Mouse (Mus musculus): Measurements from ENCODE around the gene Clrn3. TPM values are rescaled to one million over a fixed set of nuclear protein-coding genes. Genes with fewer than 3 reads are reported as not detected.
A peak's percentile ranks its signal among the peaks of the same experiment; 100 is the strongest.
"Not testable (repeated sequence)": the region's sequence is repeated elsewhere in the genome, so short reads cannot be mapped to it uniquely, and the experiment has no call there.

Clrn3 gene
- total RNA-seq, 1 experiment from 2014 or later = not detected

DNA sequence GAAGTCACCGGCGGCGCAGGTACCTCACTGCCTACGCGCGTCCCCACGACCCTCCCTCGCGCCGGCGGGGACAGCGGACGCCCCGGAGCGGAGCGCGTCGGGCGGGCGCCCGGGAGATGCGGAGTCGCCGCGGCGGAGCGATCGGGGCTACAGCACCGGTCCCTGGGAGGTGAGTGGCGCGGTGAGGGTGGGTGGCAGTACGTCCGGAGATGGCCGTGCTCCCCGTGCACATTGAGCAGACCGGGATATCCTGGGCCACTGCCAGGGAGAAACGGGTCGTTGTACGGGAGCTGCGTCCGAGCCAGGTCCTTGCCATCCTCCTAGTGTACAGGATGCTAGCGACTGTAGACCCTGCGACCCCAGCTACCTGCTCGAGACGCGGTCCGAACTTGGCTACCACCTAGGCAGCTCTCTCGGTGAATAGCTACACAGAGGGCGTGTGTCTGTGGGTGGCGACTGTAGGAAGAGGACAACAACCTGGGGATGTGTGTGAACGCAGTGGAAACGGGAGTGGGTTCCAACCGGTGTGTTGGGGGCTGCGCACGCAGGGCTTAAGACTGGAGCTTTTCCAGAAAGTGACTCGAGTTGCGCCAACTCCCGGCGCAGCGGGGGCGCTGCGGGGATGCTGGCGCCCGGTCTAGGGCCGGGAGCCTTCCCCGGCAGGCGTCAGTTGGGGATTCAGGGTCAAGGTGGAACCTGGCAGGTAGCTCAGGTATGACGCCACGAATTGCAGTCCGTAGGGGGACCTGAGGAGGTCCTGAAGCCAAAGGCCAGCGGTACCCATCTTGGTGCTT, 9.7 kb upstream of the Clrn3 start:
- ATAC-seq (replicated peaks; ENCODE audit: low read depth, poor library complexity, severe bottlenecking) = no peak

DNA sequence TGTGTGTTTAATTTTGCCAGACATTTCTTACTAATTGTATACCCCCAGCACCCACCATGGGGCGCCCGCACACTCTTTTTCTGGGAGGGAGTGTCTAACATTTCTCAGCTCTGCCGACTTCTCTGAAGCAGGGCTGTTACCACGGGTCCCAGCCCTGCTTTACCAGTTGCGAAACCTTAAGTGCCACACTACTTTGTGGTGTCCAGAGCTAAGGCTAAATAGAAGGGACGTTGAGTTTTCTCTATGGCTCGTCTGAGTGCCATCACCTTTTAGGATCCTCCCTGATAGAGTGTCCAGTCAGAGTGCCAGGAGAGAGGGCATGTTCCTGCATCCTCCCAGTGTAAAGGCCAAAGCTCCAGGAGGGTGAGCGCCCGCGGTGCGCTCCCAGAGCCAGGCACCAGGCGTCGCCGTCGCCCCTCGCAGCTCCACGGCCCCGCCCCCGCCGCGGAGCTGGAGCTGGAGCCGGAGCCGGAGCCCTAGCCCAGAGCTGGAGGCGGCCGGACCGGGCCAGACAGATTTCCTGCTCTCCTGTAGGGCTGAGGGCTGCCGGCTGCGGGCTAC, 9.0 kb upstream of the Clrn3 start, which contains the start of gene Ptpre:
Gene Ptpre (plus strand): TSS at position 141 of the 561 bp plus-strand sequence.
- ATAC-seq (replicated peaks; ENCODE audit: low read depth, poor library complexity, severe bottlenecking) = peak; percentile 80

DNA sequence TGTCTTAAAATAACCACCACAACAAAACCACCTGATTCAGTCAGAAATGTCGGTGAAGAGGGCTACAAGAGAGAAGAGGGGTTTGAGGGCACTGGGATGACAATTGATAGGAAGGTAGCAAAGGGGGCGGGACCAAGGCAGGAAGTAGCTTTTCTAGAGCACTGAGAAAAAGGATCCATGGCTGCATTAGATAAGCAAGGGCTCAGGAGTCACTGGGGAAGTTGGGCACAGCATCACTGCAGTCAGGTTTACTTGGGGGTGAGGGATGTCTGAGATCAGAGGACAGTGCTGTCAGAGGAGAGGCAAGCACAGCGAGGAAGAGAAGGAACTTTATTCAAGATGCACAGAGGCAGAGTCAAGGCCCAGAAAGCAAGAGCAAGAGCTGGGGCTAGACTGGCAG, 7.5 kb upstream of the Clrn3 start:
- peak; percentile 42 for ATAC-seq (replicated peaks; ENCODE audit: low read depth, poor library complexity, severe bottlenecking)

DNA sequence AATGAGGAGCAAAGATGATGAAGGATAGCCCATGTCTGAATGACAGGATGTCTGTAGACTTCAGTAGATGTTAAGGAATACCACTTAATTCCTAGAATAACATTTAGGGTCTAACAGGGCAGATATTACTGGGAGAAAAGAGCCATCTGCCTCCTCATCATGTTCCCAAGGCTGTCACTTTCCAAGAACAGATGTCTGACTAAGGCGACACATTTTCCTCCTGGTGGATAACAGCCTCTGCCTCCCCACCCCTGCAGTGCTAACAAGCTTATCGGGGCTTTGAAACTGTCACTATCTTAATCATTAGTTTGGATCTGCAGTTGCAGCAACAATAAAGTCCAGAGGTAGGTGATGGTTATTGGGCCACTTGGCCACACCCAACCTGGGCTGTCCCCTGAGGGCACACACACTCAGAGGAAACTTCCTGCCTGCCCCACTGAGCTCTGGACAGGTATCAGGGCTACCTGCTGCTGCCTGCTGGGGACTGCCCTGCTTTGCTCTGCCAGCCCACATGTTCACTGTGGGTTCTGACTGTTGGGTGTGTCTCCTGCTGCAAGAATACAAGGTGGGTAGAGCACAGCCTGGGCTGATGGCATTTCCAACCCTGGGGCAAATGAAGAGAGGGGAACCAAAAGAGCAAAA, 6.2 kb upstream of the Clrn3 start:
- no peak for ATAC-seq (replicated peaks; ENCODE audit: low read depth, poor library complexity, severe bottlenecking)

DNA sequence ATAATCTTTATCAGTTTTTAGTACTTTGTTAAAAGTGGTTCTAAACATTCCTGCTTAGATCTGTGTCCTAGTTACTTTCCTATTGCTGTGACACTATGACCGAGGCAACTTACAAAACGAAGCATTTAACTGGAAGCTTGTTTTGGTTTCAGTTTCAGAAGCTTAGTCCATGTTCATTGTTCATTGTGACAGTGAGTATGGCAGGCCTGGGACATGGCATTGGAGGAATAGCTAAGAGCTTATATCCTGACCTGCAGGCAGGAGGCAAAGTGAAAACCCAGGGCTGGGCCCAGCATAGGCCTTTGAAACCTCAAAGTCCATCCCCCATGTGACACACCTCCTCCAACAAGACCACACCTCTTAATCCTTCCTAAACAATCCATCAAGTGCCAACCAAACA, 614 bp upstream of the Clrn3 start:
- no peak for ATAC-seq (replicated peaks; ENCODE audit: low read depth, poor library complexity, severe bottlenecking)

DNA sequence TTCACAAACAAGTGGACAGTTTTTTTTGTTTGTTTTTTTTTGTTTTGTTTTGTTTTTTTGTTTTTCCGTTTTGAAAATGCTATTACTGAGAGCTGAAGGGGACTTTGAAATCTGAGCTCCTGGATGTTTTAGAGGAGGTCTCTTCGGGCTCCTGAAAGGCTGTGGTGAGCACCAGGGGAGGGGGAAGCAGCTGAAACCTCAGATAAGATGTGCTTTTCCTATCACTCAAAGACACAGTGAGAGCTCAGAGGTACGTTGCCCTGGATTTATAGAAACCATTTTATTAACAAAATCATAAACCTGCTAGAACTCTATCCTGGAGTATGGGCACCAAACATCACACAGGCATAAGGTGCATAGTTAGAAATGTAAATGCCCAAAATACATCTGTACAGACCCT, 1.3 kb downstream of the Clrn3 start:
- peak; percentile 87 for ATAC-seq (replicated peaks; ENCODE audit: low read depth, poor library complexity, severe bottlenecking)

DNA sequence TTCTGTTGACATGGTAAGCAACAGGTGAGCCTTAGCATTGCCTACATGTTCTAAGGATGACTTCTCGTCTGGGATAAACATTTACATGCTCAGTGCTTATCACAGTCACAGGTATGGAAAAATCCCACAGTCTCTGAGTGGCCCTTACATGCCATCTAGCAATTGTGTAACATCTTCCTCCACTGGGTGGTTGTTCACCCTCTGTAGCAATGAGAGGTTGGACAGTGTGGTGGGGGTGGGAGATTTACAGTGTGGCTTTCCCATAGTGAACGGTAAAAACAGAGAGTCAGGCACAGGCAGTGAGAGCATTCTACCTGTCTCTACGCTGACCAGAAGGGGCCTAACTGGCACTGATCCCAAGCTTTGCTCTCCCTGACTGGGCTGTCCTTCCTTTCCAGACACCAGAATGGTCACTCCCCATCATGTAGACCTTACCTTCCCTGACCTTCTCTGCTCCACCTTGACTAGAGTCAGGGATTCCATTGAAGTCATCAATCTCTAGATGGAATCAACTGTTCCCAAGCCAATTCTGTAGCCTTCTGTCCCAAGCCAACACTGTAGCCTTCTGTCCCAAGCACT, 1.8 kb downstream of the Clrn3 start:
- peak; percentile 31; the same call in 1 of the 2 replicates for ATAC-seq (replicated peaks; ENCODE audit: low read depth, poor library complexity, severe bottlenecking)

DNA sequence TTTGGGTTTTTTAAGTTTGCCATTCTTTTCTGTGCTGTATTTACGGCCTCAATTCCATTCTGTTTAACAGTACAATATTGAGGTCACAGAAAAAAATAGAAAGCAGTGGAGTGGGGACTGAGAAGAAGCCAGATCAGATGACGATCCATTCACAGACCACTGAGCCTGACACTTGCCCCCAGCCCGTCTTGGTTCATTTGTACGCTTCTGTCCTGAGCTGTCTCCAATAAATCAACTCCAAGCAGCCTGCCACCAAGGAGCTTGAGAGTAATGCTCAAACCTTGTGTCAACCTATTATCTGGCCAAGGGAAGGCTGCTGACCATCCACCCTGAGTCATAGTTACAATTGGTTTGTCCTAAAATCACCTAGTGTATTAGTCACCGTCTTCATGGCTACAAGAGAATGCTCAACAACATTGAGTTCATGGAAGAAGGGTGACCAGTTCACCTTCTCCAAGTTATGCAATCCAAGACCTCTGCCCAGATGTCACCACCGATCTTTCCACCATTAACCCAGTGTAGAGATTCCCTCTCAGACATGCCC, 4.0 kb downstream of the Clrn3 start:
- ATAC-seq (replicated peaks; ENCODE audit: low read depth, poor library complexity, severe bottlenecking) = no peak

DNA sequence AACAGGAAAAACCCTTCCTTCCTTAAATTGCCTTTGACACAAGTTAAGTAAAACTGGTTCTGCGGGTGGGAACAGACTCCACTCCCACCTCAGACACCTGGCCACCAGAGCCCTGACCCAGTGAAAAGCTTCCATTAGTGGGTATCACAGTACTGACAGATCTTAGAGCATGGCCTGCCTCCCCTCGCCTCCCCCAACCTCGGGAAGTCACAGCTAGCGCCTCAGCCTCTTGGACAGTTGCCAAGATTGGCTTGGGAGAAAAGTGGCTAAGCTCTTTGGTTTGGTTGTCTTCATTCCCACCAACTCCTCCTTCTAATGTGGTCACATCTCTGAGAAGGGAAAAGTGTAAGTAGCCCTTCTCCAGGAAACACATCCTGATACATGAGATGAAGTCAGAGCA, 4.5 kb downstream of the Clrn3 start:
- 0 out of 2 replicates have a peak, but pooled peaks have one; percentile 17 for ATAC-seq (replicated peaks; ENCODE audit: low read depth, poor library complexity, severe bottlenecking)

DNA sequence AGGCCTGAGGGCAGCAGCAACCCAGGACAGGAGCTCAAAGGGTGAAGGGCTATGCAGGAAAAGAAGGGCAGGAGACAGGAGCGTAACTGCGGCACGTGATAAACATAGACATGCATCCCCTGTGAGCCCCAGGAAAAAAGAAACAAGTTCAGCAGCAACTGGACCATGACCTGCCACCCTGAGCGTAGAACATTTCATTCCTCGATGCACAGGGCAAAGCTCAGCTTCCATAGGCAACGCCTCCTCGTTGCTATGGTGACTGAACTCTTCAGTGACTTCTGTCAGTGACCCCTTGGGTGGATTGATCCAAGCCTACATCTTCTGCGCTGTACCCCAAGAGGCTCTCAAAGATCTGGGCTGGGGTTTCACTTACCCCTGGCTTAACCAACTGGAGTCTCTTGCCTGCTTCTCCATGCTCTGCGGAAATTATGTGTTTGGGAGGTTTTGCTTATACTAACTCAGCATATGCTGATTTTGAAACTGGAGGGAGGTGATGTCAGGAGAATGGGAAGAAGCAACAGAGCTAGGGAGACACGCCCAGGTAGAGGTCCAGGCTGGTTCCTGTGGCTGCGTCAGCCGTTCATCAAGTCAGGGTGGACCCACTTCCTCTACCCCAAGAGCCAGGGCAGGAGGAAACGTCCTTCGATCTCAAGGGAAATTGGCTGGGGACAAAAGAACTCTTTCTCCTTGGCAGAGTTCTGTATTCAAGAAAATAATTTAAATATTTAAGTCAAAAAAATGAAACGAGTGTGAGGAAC, 6.5 kb downstream of the Clrn3 start:
- ATAC-seq (replicated peaks; ENCODE audit: low read depth, poor library complexity, severe bottlenecking) = peak; percentile 53

DNA sequence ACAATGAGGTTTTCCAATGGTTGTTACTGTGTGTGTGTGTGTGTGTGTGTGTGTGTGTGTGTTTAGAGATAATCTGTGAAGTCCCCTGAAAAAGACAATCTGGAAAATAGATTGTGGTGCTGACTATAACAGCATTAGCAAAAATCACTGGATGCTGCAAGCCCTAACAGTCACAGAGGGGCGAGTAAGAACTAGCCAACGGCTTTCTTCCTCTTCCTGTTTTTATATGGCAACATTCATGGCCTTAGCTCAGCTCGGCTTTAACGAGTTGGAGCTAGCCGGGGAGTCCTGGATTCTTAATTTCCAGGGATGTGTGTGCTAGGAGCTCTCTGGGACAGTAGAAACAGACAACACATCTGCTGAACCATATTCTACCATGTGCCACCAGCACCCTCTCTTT, 8.2 kb downstream of the Clrn3 start:
- peak; percentile 43; the same call in 1 of the 2 replicates for ATAC-seq (replicated peaks; ENCODE audit: low read depth, poor library complexity, severe bottlenecking)

DNA sequence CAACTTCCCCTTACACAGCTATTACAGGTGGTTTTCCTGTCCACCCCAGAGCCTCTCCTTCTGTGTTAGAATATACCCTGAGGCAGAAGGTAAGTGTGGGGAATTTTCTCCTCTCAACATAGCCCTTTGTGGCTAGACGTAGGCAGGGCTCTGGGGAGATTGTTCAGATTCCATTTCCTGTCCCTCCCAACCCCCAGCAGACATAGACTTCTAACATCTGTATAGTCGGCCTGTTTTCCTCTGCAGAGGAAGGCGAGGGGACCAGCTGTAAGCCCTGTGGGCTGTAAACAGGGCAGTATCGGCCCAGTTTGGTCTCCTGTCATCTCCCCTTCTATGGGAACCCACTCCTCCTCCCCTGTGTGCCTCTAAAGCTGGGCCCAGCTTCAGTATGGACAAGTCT, 11.3 kb downstream of the Clrn3 start:
- peak; percentile 36 for ATAC-seq (replicated peaks; ENCODE audit: low read depth, poor library complexity, severe bottlenecking)

DNA sequence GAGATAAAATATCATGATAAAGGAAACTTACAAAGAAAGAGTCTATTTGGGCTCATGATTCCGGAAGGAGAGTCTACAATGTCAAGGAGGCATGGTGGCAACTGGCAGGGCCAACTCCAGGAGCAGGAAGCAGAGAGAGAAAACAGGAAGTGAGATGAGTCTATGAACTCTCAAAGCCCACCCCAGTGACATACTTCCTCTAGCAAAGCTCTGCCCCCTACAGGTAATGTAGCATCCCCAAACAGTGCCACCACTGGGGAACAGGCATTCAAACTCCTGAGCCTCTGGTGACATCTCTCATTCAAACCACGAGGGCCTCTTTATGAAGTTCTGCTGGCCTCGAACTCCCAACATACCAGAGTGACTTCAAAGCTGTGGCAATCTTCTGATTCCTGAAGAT, 16.7 kb downstream of the Clrn3 start:
- 0 out of 2 replicates have a peak, but pooled peaks have one; percentile 22 for ATAC-seq (replicated peaks; ENCODE audit: low read depth, poor library complexity, severe bottlenecking)

DNA sequence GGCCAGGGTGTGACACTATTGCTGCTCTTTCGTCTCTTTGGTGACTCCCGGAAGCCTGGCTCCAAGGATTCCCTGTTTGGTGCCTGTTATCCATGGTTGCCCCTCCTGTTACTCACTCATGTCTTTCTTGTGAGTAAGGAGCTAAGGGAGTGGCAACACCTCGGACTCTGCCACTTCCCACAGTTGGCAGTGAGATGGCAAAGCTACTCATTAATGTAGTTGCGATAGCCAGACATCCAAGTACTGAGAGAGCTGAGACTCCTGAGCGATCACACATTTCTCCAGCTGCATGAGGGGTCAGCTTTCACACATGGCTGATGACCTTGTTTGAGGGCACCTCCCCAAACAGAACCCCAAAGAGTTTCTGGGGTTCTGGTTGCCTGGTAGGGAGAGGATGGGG, 18.0 kb downstream of the Clrn3 start:
- ATAC-seq (replicated peaks; ENCODE audit: low read depth, poor library complexity, severe bottlenecking) = no peak

DNA sequence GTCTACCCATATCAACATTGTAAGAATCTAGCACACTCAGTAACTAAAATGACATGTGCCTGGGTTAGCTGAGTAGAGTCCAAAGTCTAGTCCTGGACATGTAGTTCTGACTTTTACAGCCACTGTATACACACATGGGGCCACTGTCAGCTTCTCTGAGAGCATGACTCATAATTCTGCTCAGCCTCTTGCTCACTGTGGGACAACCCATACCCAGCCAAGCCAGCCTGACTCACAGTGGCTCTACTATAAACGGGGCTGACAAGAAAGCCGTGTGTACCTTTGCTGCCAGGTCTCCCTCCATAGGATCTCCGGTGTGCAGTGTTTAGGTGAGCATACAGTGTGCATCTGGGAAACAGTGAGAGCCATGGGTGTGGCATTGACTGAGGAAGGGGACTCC, 19.2 kb downstream of the Clrn3 start:
- no peak for ATAC-seq (replicated peaks; ENCODE audit: low read depth, poor library complexity, severe bottlenecking)

DNA sequence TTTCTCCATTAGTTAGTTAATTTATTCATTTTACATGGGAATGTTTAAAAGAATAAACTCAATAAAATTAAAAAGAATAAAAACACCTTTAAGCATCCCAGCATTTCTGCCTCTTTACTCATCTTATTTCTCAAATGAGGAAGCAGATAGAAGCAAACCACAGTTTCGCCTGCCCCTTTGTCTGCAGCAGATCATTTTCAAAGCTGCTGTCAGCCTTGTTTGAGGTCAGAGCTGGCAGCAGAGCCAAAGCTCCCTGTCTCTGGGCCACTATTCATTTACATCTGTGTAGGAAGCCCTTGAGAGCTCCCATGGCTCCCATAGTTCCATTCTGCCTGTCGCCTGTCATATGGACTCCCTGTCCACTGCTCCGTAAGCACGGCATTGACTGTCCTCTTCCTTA, 19.9 kb downstream of the Clrn3 start:
- peak; percentile 91 for ATAC-seq (replicated peaks; ENCODE audit: low read depth, poor library complexity, severe bottlenecking)

DNA sequence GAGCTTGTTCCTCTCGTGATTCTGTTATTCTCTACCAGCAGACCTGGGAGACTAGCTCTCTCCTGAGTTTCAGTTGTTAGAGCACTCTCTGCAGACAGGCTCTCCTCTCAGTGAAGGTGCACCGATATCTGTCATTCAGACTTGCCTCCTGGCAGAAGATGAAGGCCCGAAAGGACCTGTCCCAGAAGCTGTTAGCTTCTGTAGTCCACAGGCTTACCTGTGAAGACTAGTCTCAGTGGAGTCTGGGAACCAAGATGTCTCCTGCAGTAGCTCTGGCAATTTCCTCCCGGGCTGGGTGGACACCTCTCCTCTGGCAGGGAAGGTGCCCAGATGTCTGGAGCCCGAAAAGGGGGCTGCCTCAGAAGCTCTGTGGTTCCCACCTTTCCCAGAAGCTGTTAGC, 21.9 kb downstream of the Clrn3 start:
- not testable (repeated sequence) for ATAC-seq (replicated peaks; ENCODE audit: low read depth, poor library complexity, severe bottlenecking)

DNA sequence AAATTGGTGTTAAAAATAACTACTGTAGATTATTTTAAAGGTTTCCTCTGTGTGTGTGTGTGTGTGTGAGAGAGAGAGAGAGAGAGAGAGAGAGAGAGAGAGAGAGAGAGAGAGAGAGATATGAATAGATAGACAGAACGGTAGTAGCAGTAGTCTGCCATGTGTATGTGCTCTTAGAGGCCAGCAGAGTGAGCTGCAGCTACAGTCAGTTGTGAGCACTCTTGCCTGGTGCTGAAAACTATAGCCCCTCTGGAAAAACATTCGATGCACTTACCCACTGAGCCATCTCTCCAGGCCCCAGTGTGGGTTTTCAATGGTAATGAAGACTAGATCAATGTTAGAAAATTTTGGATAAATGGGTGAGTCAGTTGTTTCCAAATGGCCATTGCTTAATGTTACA, 29.1 kb downstream of the Clrn3 start:
- no peak for ATAC-seq (replicated peaks; ENCODE audit: low read depth, poor library complexity, severe bottlenecking)

DNA sequence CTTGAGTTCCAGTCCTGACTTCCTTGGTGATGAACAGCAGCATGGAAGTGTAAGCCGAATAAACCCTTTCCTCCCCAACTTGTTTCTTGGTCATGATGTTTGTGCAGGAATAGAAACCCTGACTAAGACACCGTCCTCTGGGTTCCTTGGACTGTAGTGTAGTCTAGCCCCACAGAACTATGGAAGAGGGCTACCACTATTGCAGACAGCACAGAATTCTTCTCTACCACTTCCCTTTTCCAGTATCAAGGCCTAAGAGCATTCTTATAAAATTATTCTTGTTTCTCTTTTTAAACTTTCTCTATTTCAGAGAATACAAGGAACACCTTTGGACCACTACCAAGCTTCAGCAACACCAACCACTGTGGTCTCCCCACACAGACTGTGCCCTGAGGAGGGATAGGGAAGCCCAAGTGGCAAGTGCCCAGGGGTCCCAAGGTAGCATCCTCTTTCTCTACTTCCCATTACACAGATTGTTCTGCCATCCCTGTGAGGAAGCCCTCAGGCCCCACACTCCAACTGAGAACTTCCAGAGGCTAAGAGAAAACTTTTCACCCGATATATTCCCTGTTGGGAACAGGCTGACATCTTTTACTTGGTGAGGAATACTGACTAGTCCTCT, 29.8 kb downstream of the Clrn3 start:
- ATAC-seq (replicated peaks; ENCODE audit: low read depth, poor library complexity, severe bottlenecking) = peak; percentile 68
